Mouse (Mus musculus): Measurements from ENCODE around the gene Tead4.

Gene Tead4

DNA sequence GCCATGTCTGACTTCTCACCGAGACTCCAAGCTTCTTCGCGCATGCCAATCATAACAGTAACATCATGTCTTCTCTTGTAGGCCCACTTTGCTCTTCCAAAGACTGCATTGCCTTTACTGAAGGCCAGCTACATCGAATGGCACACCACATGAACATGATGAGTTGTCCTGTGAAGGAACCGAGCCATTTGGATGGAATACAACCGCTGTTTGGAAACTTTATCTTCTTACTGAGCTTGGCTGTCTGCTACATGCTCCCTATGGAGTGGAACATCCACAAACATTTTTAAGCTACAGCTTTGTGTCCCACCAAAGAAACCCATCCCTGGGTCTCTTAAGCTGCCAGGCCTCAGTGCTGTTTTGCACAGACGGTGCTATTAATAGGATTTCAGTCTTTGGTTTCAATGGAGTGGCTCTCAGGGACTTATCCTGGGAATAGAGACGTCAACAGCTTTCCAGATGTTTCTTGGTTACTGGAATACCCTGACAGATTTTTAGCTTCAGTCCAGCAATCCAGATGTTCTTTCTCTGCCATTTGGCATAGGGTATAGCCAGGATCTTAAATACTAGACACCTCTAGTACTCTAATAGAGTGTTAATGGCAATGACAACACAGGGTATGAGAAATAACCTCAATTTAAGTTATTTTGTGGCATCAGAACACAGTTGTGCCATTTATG is 92.0 kb downstream of the Tead4 start:
- in situ Hi-C loops (cut with MboI; ENCODE audit: low pct_unique_long_range_greater_than_20kb in 1 of 2, low sequenced_read_pairs in 2 of 2, unreplicated experiment in 1 of 2) = no loop called here

DNA sequence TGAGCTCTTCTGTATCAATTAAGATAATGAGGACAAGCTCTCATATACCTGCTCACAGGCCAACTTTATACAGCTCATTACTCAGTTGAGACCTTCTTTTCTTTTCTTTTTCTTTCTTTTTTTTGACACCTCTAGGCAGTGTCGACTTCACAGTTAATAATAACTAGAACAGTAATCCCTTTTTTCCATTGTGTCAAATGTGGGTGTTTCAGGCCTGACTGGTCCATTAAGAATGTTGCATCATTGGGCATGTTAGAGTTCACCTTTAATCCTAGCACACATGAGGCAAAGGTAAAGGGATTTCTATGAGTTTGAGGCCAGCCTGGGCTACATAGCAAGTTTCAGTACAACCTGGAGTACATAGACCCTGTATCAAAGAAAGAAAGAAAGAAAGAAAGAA is 97.1 kb downstream of the Tead4 start:
- in situ Hi-C loops (cut with MboI; ENCODE audit: low pct_unique_long_range_greater_than_20kb in 1 of 2, low sequenced_read_pairs in 2 of 2, unreplicated experiment in 1 of 2) = no loop called here

DNA sequence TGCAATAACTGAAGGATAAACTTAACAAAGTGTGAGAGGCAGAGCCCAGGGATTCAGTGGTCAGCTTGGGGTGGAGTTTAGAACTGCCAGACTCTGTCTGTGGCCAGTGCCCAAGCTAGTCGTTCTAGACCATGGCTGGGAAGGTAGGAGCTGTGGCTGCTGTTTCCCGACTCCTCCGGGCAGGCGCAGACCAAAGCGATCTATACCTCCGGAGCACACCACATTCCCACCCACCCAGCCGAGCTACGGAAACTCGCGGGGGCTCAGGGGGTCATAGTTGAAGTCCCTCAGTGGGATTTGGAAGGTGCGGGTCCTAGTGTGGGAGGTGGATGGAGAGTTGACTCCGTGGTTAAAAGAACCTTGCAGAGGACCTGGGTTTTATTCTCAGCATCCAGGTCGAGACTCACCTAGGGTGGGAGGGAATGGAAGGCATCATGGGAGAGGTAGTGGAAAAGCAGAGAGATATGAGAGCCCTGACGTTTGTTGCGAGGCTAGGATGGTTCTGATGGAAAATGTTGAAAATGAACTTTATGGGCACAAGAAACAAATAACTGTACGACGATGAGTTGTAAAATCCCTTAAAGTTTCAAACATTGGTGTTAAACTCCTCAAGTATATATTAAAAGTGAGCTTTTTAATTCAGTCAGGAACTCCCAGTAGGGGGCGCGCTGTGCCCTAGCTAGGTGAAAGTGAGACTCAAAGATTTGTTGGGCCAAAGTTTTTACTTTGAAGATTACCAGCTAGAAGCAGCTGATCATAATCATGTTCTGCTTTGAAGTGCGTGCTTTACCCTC is 99.6 kb downstream of the Tead4 start:
- in situ Hi-C loops (cut with MboI; ENCODE audit: low pct_unique_long_range_greater_than_20kb in 1 of 2, low sequenced_read_pairs in 2 of 2, unreplicated experiment in 1 of 2) = no loop called here

DNA sequence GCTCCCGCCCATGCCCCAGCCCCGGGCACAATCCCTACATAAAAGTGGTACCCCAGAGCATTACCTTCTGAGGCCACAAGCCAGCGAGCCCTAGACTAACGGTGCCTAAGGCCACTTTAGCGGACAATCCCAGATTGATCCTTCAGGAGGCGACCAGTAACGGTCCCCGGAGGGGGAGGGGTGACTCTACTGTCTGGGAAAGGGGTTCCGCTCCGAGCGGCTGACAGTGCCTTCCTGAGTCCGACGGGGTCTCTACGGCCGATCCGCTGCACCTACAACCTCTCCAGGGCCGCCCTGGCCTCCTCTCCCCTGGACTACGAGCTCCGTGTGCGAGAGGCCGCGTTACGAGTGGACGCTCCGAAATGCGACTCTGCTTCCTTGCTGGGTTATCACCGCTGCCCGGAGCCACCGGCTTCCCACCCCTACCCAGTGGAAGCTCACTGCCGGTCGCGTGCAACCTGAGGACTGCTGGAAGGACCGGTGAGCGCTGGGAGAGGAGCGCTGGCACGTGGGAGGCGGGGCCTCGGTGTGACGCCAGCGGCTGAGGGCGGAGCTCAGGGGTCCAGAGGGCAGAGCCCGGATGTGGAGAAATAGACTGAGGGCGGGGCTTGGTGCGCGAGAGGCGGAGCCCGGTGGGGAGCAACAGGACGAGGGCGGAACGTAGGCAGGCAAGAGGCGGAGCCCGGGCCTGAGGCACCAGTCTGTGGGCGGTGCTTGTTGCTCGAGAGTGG is 100.3 kb downstream of the Tead4 start:
- in situ Hi-C loops (cut with MboI; ENCODE audit: low pct_unique_long_range_greater_than_20kb in 1 of 2, low sequenced_read_pairs in 2 of 2, unreplicated experiment in 1 of 2) = no loop called here

DNA sequence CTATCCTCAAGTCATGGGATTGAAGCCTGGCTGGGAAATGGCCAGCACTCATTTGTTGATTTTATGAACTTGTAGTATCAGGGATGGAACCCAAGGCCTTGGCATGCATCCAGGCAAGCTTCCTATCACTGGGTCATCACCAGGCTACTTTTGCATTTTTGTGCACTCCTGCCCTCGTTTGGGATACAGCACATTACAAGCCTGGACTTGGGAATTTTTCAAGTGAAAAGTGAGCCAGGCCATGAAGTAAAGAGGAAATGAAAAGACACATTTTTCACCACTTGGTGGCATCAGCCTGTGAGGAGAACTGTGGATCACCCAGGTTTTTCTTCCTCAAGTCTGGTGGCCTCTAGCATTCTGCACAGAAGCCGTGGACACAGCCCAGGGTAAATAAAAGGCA is 117.1 kb downstream of the Tead4 start:
- in situ Hi-C loops (cut with MboI; ENCODE audit: low pct_unique_long_range_greater_than_20kb in 1 of 2, low sequenced_read_pairs in 2 of 2, unreplicated experiment in 1 of 2) = no loop called here

DNA sequence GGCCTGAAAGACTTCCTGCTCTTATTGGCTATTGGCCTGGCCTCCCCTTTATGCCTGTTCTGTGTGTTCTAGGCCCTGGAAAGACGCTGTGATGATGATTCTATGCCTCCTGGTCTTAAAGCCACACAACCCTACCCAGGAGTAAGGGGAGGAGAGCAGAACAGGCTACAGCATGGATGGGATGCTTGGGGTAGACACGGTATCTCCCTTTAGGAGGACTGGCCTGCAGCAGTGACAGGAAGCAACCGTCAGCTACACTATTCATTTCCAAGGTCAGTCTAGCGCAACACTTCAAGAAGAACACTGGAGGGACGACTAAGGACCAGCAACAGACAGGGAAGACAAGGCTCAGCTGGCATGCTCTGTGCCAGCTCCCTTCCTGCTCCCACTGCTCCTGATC is 119.4 kb downstream of the Tead4 start:
- in situ Hi-C loops (cut with MboI; ENCODE audit: low pct_unique_long_range_greater_than_20kb in 1 of 2, low sequenced_read_pairs in 2 of 2, unreplicated experiment in 1 of 2) = no loop called here

DNA sequence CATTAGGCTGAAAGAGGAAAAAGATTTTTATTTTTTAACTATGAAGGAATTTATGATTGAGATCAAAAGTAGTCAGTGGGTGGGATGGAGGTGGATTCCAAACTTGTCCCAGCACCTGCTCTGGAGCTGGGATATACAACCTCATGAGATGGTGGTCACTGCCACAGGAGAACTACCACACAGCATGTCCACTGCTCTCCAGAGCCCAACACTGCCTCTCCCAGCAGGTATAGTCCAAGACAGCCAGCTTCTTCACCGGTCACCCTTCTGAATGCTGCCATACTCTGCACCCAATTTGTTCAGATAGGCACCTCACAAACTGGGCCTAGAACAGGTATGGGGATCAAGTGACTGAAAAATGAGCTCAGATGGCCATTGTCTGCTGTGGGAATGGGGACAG is 121.0 kb downstream of the Tead4 start:
- in situ Hi-C loops (cut with MboI; ENCODE audit: low pct_unique_long_range_greater_than_20kb in 1 of 2, low sequenced_read_pairs in 2 of 2, unreplicated experiment in 1 of 2) = no loop called here

DNA sequence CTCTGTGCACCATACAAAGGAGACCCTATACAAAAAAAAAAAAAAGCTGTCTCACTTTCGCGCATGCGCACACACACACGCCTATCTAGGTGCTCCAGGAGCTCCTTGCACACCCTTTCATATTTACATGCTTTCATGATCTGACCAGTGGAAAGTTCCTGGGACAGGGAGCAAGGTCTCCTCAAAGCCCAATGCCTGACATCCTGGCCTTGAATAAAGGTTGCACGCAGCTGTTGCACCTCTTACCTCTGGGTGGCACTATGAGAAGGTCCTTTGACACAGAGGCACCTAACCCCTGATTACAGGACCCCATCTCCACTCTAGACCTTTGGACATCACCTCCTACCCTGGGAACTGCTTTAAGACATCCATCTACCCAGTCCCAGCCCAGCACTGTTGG is 121.4 kb downstream of the Tead4 start:
- in situ Hi-C loops (cut with MboI; ENCODE audit: low pct_unique_long_range_greater_than_20kb in 1 of 2, low sequenced_read_pairs in 2 of 2, unreplicated experiment in 1 of 2) = no loop called here

DNA sequence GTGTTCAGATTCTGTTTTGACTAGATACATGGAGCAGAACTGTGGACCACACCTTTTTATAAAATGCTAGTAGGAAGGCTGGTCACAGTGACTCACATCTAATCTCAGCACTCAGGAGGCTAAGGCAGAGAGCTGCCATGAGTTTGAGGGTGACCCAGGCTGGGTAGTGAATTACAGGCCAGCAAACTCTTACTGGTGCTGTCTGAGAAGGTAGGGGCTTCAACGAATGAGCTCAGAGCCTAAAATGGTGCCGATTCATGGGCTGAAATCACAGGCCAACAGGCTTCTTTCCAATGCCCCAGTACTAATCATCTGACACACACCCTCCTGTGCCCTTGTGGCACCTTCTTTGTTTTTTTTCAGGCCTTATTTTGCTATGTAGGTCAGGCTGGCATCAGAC is 121.9 kb downstream of the Tead4 start:
- in situ Hi-C loops (cut with MboI; ENCODE audit: low pct_unique_long_range_greater_than_20kb in 1 of 2, low sequenced_read_pairs in 2 of 2, unreplicated experiment in 1 of 2) = no loop called here

Data from mouse embryonic stem cell (cell line).